ENCODE assay signal across 20 mouse cellular contexts in the genomic region with DNA sequence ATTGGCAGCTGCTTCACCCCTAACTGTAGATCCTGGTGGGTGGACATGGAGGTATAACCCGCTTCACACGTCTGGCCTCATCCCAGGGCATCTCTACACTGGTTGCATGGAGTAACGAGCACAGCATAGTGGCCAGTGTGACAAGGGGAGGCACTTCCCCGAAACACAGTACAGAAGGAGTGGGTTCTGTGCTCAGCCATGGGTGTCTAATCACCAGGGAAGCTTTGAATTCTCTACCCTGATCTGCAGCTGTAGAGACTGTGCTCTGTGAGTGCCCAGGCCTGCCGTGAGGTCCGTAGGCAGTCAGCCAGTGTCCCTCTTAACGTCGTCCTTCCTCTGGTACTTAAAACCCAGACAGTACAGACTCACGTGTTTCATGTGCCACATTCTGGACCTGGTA. TPM values are rescaled to one million over a fixed set of nuclear protein-coding genes. Genes with fewer than 3 reads are reported as not detected.
DNase-seq lines count a peak whose midpoint lies in the region; ATAC-seq and TF ChIP-seq lines count a peak whose summit lies in the region.
"Had no signal": no experiment of that assay in that cellular context is flagged by ENCODE, and none has a peak within 500 bp of the region (broad histone marks: within the 10 kb centered on the region; RNA-seq: fewer than 3 reads in every experiment).

No protein-coding gene starts in this region.

- no peak for DNase-seq in kidney, postnatal 4 days
- DNase-seq in midbrain, embryonic 10.5 days (ENCODE audit: low spot score) = no peak
- no peak for DNase-seq in midbrain, embryonic 11.5 days (ENCODE audit: low spot score, missing footprints)
- no peak for DNase-seq in urinary bladder, postnatal 36 days (ENCODE audit: low spot score in 2 of 2)
- DNase-seq: adrenal gland, adult 8-10 months; adrenal gland, postnatal 36 days; cerebellum, adult 2 months; cerebellum, postnatal 10 days; embryo, embryonic 11 days; heart, adult 18-20 months; heart, postnatal 10 days; heart, postnatal 4 days had no signal

- peak overlapping the region; percentile 30; the same call in 1 of the 2 replicates for H3K27ac ChIP-seq in kidney, embryonic 14.5 days (ENCODE audit: low read depth, low read length)
- H3K27ac ChIP-seq in midbrain, embryonic 10.5 days (replicated peaks) = peak overlapping the region; percentile 56
- H3K27ac ChIP-seq in midbrain, embryonic 11.5 days (ENCODE audit: low read depth, low read length) = no peak overlapping the region
- no peak overlapping the region for H3K27ac ChIP-seq in embryonic facial prominence, embryonic 12.5 days
- H3K27ac ChIP-seq in intestine, postnatal 0 days (ENCODE audit: low read depth, low read length) = peak overlapping the region; percentile 46; the same call in 1 of the 2 replicates
- H3K27ac ChIP-seq: embryonic facial prominence, embryonic 13.5 days; forebrain, embryonic 13.5 days; heart, embryonic 10.5 days; hindbrain, embryonic 13.5 days had no signal

- H3K4me1 ChIP-seq in kidney, embryonic 14.5 days (ENCODE audit: control insufficient read depth, insufficient read depth, low read length) = peaks cover 8% of the 10 kb centered on the region
- H3K4me1 ChIP-seq in midbrain, embryonic 10.5 days = peaks cover 15% of the 10 kb centered on the region
- no peaks in the 10 kb centered on the region; the same call in 1 of the 2 replicates for H3K4me1 ChIP-seq in midbrain, embryonic 11.5 days (ENCODE audit: control insufficient read depth, insufficient read depth, low read length)
- H3K4me1 ChIP-seq in embryonic facial prominence, embryonic 12.5 days = peaks cover 10% of the 10 kb centered on the region
- H3K4me1 ChIP-seq in intestine, postnatal 0 days (replicated peaks; ENCODE audit: control insufficient read depth, insufficient read depth, low read length) = no peaks in the 10 kb centered on the region
- H3K4me1 ChIP-seq: forebrain, embryonic 13.5 days; hindbrain, embryonic 13.5 days had no signal

- H3K27me3 ChIP-seq in kidney, embryonic 14.5 days (ENCODE audit: control insufficient read depth, insufficient read depth, low read length) = no peaks in the 10 kb centered on the region
- no peaks in the 10 kb centered on the region for H3K27me3 ChIP-seq in midbrain, embryonic 10.5 days (ENCODE audit: low read depth, poor library complexity, severe bottlenecking)
- H3K27me3 ChIP-seq in midbrain, embryonic 11.5 days (ENCODE audit: control insufficient read depth, insufficient read depth, low read length) = no peaks in the 10 kb centered on the region
- no peaks in the 10 kb centered on the region for H3K27me3 ChIP-seq in embryonic facial prominence, embryonic 12.5 days
- no peaks in the 10 kb centered on the region for H3K27me3 ChIP-seq in intestine, postnatal 0 days (replicated peaks; ENCODE audit: control insufficient read depth, insufficient read depth, low read length)
- H3K27me3 ChIP-seq: embryonic facial prominence, embryonic 13.5 days; forebrain, embryonic 13.5 days; hindbrain, embryonic 13.5 days had no signal

- no peak overlapping the region for H3K9ac ChIP-seq in kidney, embryonic 14.5 days (ENCODE audit: low read depth, low read length)
- H3K9ac ChIP-seq in midbrain, embryonic 11.5 days (ENCODE audit: low read length) = no peak overlapping the region
- H3K9ac ChIP-seq in embryonic facial prominence, embryonic 12.5 days = no peak overlapping the region
- H3K9ac ChIP-seq in intestine, postnatal 0 days (ENCODE audit: low read depth, low read length) = no peak overlapping the region
- H3K9ac ChIP-seq: embryonic facial prominence, embryonic 13.5 days; forebrain, embryonic 13.5 days; hindbrain, embryonic 13.5 days had no signal

- 43% methylated on average over 9 of the region's 9 CpGs for WGBS in kidney, embryonic 14.5 days
- 60% methylated on average over 9 of the region's 9 CpGs for WGBS in midbrain, embryonic 10.5 days
- 52% methylated on average over 9 of the region's 9 CpGs for WGBS in midbrain, embryonic 11.5 days
- whole genome bisulfite sequencing in embryonic facial prominence, embryonic 12.5 days = 75% methylated on average over 9 of the region's 9 CpGs
- WGBS in intestine, postnatal 0 days = 73% methylated on average over 9 of the region's 9 CpGs

- TF ChIP-seq CTCF in intestine, postnatal 0 days (IDR thresholded peaks at IDR 0.05; ENCODE audit: low read depth) = no peak

- H3K9me3 ChIP-seq in kidney, embryonic 14.5 days (ENCODE audit: control insufficient read depth, low read length) = no peaks in the 10 kb centered on the region
- H3K9me3 ChIP-seq in midbrain, embryonic 10.5 days (replicated peaks) = no peaks in the 10 kb centered on the region
- H3K9me3 ChIP-seq in midbrain, embryonic 11.5 days (ENCODE audit: control insufficient read depth, low read length) = no peaks in the 10 kb centered on the region
- no peaks in the 10 kb centered on the region for H3K9me3 ChIP-seq in embryonic facial prominence, embryonic 12.5 days
- H3K9me3 ChIP-seq in intestine, postnatal 0 days (ENCODE audit: control insufficient read depth) = no peaks in the 10 kb centered on the region
- H3K9me3 ChIP-seq: embryonic facial prominence, embryonic 13.5 days; forebrain, embryonic 13.5 days; G1E; heart, embryonic 10.5 days; hindbrain, embryonic 13.5 days had no signal

- no peak overlapping the region for H3K4me2 ChIP-seq in kidney, embryonic 14.5 days (replicated peaks; ENCODE audit: low read depth, low read length)
- H3K4me2 ChIP-seq in midbrain, embryonic 11.5 days = no peak overlapping the region
- no peak overlapping the region for H3K4me2 ChIP-seq in embryonic facial prominence, embryonic 12.5 days (replicated peaks)
- no peak overlapping the region for H3K4me2 ChIP-seq in intestine, postnatal 0 days (replicated peaks; ENCODE audit: low read depth)
- H3K4me2 ChIP-seq: embryonic facial prominence, embryonic 13.5 days; forebrain, embryonic 13.5 days; hindbrain, embryonic 13.5 days had no signal

- H3K4me3 ChIP-seq in kidney, embryonic 14.5 days (ENCODE audit: low read length) = no peak overlapping the region
- H3K4me3 ChIP-seq in midbrain, embryonic 10.5 days = no peak overlapping the region
- no peak overlapping the region for H3K4me3 ChIP-seq in midbrain, embryonic 11.5 days (ENCODE audit: low read depth, low read length)
- H3K4me3 ChIP-seq in embryonic facial prominence, embryonic 12.5 days = no peak overlapping the region
- H3K4me3 ChIP-seq in intestine, postnatal 0 days (ENCODE audit: low read depth, low read length) = no peak overlapping the region
- H3K4me3 ChIP-seq: embryonic facial prominence, embryonic 13.5 days; forebrain, embryonic 13.5 days; heart, embryonic 10.5 days; hindbrain, embryonic 13.5 days had no signal

- peaks cover 29% of the 10 kb centered on the region for H3K36me3 ChIP-seq in kidney, embryonic 14.5 days (ENCODE audit: control insufficient read depth, insufficient read depth, low read length)
- H3K36me3 ChIP-seq in midbrain, embryonic 10.5 days = peaks cover 96% of the 10 kb centered on the region
- H3K36me3 ChIP-seq in midbrain, embryonic 11.5 days (ENCODE audit: control insufficient read depth, insufficient read depth, low read length) = peaks cover 16% of the 10 kb centered on the region
- peaks cover 77% of the 10 kb centered on the region for H3K36me3 ChIP-seq in embryonic facial prominence, embryonic 12.5 days
- peaks cover 62% of the 10 kb centered on the region for H3K36me3 ChIP-seq in intestine, postnatal 0 days (ENCODE audit: control insufficient read depth, insufficient read depth)

- peak; percentile 67 for ATAC-seq in kidney, embryonic 14.5 days (ENCODE audit: low FRiP score, low TSS enrichment)
- no peak for ATAC-seq in midbrain, embryonic 11.5 days (ENCODE audit: low FRiP score)
- ATAC-seq in embryonic facial prominence, embryonic 12.5 days (ENCODE audit: insufficient number of reproducible peaks, insufficient read depth, low FRiP score, low TSS enrichment) = 0 out of 2 replicates have a peak, but pooled peaks have one; percentile 25
- no peak for ATAC-seq in intestine, postnatal 0 days
- ATAC-seq: forebrain, embryonic 13.5 days had no signal

RNA-seq across cellular contexts. Expression of a gene that starts 54.6 kb away (rescaled TPM):
- polyA plus RNA-seq in kidney, embryonic 14.5 days (2014; fragmentation: Nextera tagmentation; extraction: Ambion mirVana) = 24.7 and 33.5 TPM in 2 replicates
- polyA plus RNA-seq in midbrain, embryonic 10.5 days (2016; fragmentation: Nextera tagmentation; extraction: Ambion mirVana) = 17.5 and 29.8 TPM in 2 replicates
- 34.3 and 41.8 TPM in 2 replicates for polyA plus RNA-seq in midbrain, embryonic 11.5 days (2014; fragmentation: Nextera tagmentation; extraction: Ambion mirVana)
- 68.1 and 75.7 TPM in 2 replicates for polyA plus RNA-seq in embryonic facial prominence, embryonic 12.5 days (2016; fragmentation: Nextera tagmentation; extraction: Ambion mirVana)
- polyA plus RNA-seq in intestine, postnatal 0 days (2015; fragmentation: Nextera tagmentation; extraction: Ambion mirVana) = 34.3 and 34.7 TPM in 2 replicates

Comparison
In these comparisons a context has a peak if more than half of its experiments do, and no peak if none do; other contexts are left out.
1. H3K27ac ChIP-seq: peak in kidney, embryonic 14.5 days (single experiment), midbrain, embryonic 10.5 days (single experiment) and intestine, postnatal 0 days (single experiment); none in midbrain, embryonic 11.5 days (single experiment) and embryonic facial prominence, embryonic 12.5 days (single experiment).
2. ATAC-seq: peak in kidney, embryonic 14.5 days (single experiment) and embryonic facial prominence, embryonic 12.5 days (single experiment); none in midbrain, embryonic 11.5 days (single experiment) and intestine, postnatal 0 days (single experiment).